Mouse (Mus musculus) kidney, postnatal 0 days (tissue): Measurements from ENCODE around the gene Gm49378. TPM values are rescaled to one million over a fixed set of nuclear protein-coding genes. Genes with fewer than 3 reads are reported as not detected.

ENCODE experiments used
- ATAC-seq: fragments of 200-750 bp; cut with Nextera tagmentation; replicated peaks from 2 replicates; pipeline ENCODE4 v1.8.0; 2017; ENCODE audit warnings: low read depth, moderate number of reproducible peaks, moderate TSS enrichment, moderate library complexity; ENCODE audit not compliant: low FRiP score
- DNase-seq: peaks from one replicate; pipeline ENCODE4 v3.0.0-alpha.2; 2016; ENCODE audit warnings: low spot score
- H3K27ac ChIP-seq: fragments of 300-500 bp; sonication (generic); 2 replicates; pipeline ENCODE4 v1.5.1; 2014; ENCODE audit warnings: mild to moderate bottlenecking
- H3K27me3 ChIP-seq: fragments of 300-500 bp; sonication (generic); 2 replicates; pipeline ENCODE4 v1.6.1; 2014; ENCODE audit warnings: low read length, mixed read lengths; ENCODE audit not compliant: insufficient read depth
- H3K36me3 ChIP-seq: fragments of 300-500 bp; sonication (generic); 2 replicates; pipeline ENCODE4 v1.6.1; 2014; ENCODE audit warnings: low read length, mixed read lengths; ENCODE audit not compliant: insufficient read depth
- H3K4me1 ChIP-seq: fragments of 300-500 bp; sonication (generic); replicated peaks from 2 replicates; pipeline ENCODE4 v1.6.1; 2014; ENCODE audit warnings: antibody characterized with exemption, low read length, mixed read lengths; ENCODE audit not compliant: insufficient read depth
- H3K4me2 ChIP-seq: fragments of 300-500 bp; sonication (generic); 2 replicates; pipeline ENCODE4 v1.6.1; 2014; ENCODE audit warnings: mild to moderate bottlenecking, low read length, moderate library complexity, mixed read lengths
- H3K4me3 ChIP-seq: fragments of 300-500 bp; sonication (generic); replicated peaks from 2 replicates; pipeline ENCODE4 v1.5.1; 2014; ENCODE audit warnings: low read depth, low read length
- H3K9ac ChIP-seq: fragments of 300-500 bp; sonication (generic); 2 replicates; pipeline ENCODE4 v1.6.1; 2014; ENCODE audit warnings: low read depth, low read length
- H3K9me3 ChIP-seq: fragments of 300-500 bp; sonication (generic); replicated peaks from 2 replicates; pipeline ENCODE4 v1.6.1; 2016; ENCODE audit warnings: low read length, inconsistent platforms, mixed read lengths
- CTCF ChIP-seq: IDR thresholded peaks from 2 replicates; pipeline ENCODE4 v1.5.1; 2016; ENCODE audit warnings: antibody characterized with exemption, low read depth, mild to moderate bottlenecking, moderate library complexity
- WGBS: fragments of 180-500 bp; shearing (Covaris S2); extraction: QIAGEN DNeasy Blood & Tissue Kit; methylation state at CpG from one replicate; pipeline ENCODE4 v1.1.7; 2014; 5-methylcytosine and 5-hydroxymethylcytosine counted together
- polyA plus RNA-seq: library from polyadenylated mRNA; unstranded; fragments of >200 nt; fragmentation: Nextera tagmentation; extraction: Ambion mirVana; gene quantifications from 2 replicates; pipeline ENCODE4 v1.2.1, GENCODE M21; 2015

Gm49378 gene
- polyA plus RNA-seq, result 1.8 and 3.0 TPM in 2 replicates

- TF ChIP-seq CTCF, result no peak
- DNase-seq, result no peak
These were observed at the start of gene Gm49378 for GRCm38 (mm10) chr14:55637795-55638194. TSS of gene Gm49378 (minus strand) at chr14:55637895.

GRCm38 (mm10) chr14:55682118-55682493, 44.4 kb upstream of the Gm49378 start:
- peak overlapping the region; percentile 79 for H3K4me3 ChIP-seq
- H3K4me1 ChIP-seq, result no peaks in the 10 kb centered on the region
- DNase-seq (no peak), ATAC-seq (peak; percentile 14; the same call in 1 of the 2 replicates)
- H3K27ac ChIP-seq, result peak overlapping the region; percentile 92; the same call in 1 of the 2 replicates
- H3K36me3 ChIP-seq, result peaks cover 17% of the 10 kb centered on the region
- WGBS, result 11% methylated on average over 3 of the region's 3 CpGs
- H3K9ac ChIP-seq, result peak overlapping the region; percentile 83; the same call in 1 of the 2 replicates
- H3K9me3 ChIP-seq, result no peaks in the 10 kb centered on the region
- no peaks in the 10 kb centered on the region for H3K27me3 ChIP-seq
- TF ChIP-seq CTCF, result no peak
- H3K4me2 ChIP-seq, result peak overlapping the region; percentile 89

More at GRCm38 (mm10) chr14:55637795-55638194, at the start of gene Gm49378:
- Histone ChIP-seq H3K27ac (no peak within 1 kb of the TSS), H3K4me3 (no peak within 1 kb of the TSS), H3K9ac (no peak within 1 kb of the TSS), H3K9me3 (no peaks in the 10 kb centered on the region), H3K4me1 (peaks cover 7% of the 10 kb centered on the region), H3K27me3 (no peaks in the 10 kb centered on the region), H3K36me3 (peaks cover 47% of the 10 kb centered on the region), H3K4me2 (no peak within 1 kb of the TSS)
- 95% methylated on average over 9 of the region's 9 CpGs for WGBS
- ATAC-seq, result no peak

DNA sequence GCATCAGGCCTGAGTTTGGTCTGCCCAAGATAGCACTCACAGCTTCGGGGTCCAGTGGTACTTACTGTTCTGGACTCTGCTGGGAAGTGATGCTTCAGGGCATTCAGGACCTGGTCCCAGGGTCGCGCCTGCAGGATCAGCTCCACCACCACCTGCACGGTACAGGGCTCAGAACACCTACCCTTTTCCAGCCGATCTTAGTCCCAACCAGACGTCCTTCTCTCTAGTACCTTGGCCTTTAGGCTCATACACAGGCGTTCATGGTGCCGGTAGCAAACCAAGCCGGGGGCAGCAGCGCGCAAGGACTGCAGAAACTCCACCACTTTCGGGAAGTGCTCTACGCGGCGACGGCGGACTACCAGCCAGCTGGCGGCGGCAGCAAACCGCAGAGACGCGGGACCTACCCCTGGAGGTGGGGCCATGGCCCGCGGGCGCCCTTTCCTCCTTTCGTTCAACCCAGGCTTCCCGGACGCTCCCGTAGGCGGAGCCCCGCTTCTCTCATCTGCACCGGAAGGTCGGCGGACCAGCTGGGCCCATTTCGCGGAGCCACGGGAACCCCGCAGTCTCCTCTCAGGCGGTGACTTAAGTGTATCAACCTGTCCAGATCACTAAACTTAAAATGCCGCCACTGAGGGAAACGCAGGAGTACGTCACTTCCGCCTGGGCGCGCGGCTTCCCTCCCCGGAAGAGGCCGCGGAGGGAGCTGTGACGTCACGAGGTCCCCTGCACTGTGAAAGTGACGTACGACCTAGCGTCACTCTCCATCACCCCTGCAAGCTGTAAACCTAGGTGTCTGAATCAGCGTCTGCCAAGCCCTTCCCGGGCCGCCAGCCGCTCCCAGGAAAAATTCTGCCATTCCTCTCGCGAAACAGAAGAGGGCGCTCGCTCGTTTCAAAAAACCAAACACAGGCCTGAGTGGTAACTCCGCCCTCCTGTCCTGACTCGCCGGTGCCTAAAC, 43.7 kb upstream of the Gm49378 start, which contains the start of gene Tinf2:
Gene Tinf2, minus strand, starts transcription at position 661 of the 958 bp plus-strand sequence.
- ATAC-seq (peak; percentile 96), DNase-seq (peak; percentile 97)
- under 1% methylated on average over 65 of the region's 66 CpGs for WGBS
- Histone ChIP-seq H3K9me3 (no peaks in the 10 kb centered on the region), H3K9ac (peak within 1 kb of the TSS; percentile 83), H3K27ac (peak within 1 kb of the TSS; percentile 92), H3K4me1 (no peaks in the 10 kb centered on the region), H3K27me3 (no peaks in the 10 kb centered on the region), H3K4me2 (peak within 1 kb of the TSS; percentile 89), H3K36me3 (peaks cover 21% of the 10 kb centered on the region), H3K4me3 (peak within 1 kb of the TSS; percentile 79)
- peak; percentile 88 for TF ChIP-seq CTCF

DNA sequence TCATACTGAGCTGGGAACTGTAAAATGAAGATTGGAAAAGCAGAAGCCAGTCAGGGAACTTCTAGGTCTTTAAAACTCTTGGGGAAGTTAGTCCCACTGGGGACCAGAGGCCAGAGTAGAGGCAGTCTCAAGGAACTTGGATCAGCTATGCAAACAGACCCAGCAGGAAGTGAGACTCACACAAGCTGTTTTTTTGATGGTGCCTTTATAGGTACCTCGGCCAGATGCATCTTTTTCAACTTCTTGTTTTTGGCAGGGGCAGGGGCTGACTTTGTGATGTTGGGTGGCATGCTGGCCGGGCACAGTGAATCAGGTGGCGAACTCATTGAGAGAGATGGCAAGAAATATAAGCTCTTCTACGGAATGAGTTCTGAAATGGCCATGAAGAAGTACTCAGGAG, 39.9 kb upstream of the Gm49378 start:
- no peak overlapping the region for H3K27ac ChIP-seq
- WGBS, result 84% methylated on average over 4 of the region's 4 CpGs
- peaks cover 31% of the 10 kb centered on the region for H3K36me3 ChIP-seq
- peaks cover 4% of the 10 kb centered on the region; the same call in 1 of the 2 replicates for H3K4me1 ChIP-seq
- DNase-seq (no peak), ATAC-seq (no peak)
- H3K9ac ChIP-seq, result no peak overlapping the region
- no peak overlapping the region for H3K4me3 ChIP-seq
- no peaks in the 10 kb centered on the region for H3K27me3 ChIP-seq
- TF ChIP-seq CTCF, result no peak
- no peak overlapping the region for H3K4me2 ChIP-seq
- no peaks in the 10 kb centered on the region for H3K9me3 ChIP-seq

- WGBS, result 71% methylated on average over 7 of the region's 7 CpGs
- peak overlapping the region; percentile 82; the same call in 1 of the 2 replicates for H3K27ac ChIP-seq
These were observed 35.0 kb upstream of the Gm49378 start for GRCm38 (mm10) chr14:55672741-55673060.

More at GRCm38 (mm10) chr14:55672741-55673060, 35.0 kb upstream of the Gm49378 start:
- H3K4me3 ChIP-seq, result peak overlapping the region; percentile 70
- H3K9me3 ChIP-seq, result no peaks in the 10 kb centered on the region
- peaks cover 17% of the 10 kb centered on the region for H3K36me3 ChIP-seq
- peak overlapping the region; percentile 76 for H3K4me2 ChIP-seq
- H3K4me1 ChIP-seq, result peaks cover 13% of the 10 kb centered on the region
- H3K9ac ChIP-seq, result peak overlapping the region; percentile 51; the same call in 1 of the 2 replicates
- no peak for DNase-seq
- ATAC-seq, result no peak
- no peaks in the 10 kb centered on the region for H3K27me3 ChIP-seq
- no peak for TF ChIP-seq CTCF
